Mouse (Mus musculus) brown adipose tissue, adult 24 weeks (tissue): ENCODE results near the gene Nqo2. TPM values are rescaled to one million over a fixed set of nuclear protein-coding genes. Genes with fewer than 3 reads are reported as not detected.
"Not testable (repeated sequence)": the region's sequence is repeated elsewhere in the genome, so short reads cannot be mapped to it uniquely, and the experiment has no call there.

Experiments
- H3K27ac ChIP-seq: fragments of 200-500 bp; replicated peaks from 2 replicates; pipeline ENCODE4 v1.5.1; 2012; ENCODE audit warnings: low read depth, mild to moderate bottlenecking, low read length
- H3K4me1 ChIP-seq: fragments of 200-500 bp; 2 replicates; pipeline ENCODE4 v1.6.1; 2012; ENCODE audit warnings: low read length, mixed read lengths; ENCODE audit not compliant: control insufficient read depth, insufficient read depth, insufficient read length
- H3K4me3 ChIP-seq: fragments of 200-500 bp; 2 replicates; pipeline ENCODE4 v1.5.1; 2012; ENCODE audit warnings: low read depth, mild to moderate bottlenecking, low read length, moderate library complexity; ENCODE audit not compliant: insufficient read depth
- polyA plus RNA-seq: library from polyadenylated mRNA; stranded (reverse); fragments of >200 nt; gene quantifications from 2 replicates; pipeline ENCODE4 v1.2.4, GENCODE M21; 2012; ENCODE audit not compliant: missing spikeins, insufficient read depth, insufficient read length

Nqo2 gene
- 33.8 and 34.4 TPM in 2 replicates for polyA plus RNA-seq

GRCm38 (mm10) chr13:33964206-33965046, at the start of gene Nqo2:
Gene Nqo2, plus strand, starts transcription at chr13:33964687.
- peak within 1 kb of the TSS; percentile 68 for H3K27ac ChIP-seq
- peak within 1 kb of the TSS; percentile 89 for H3K4me3 ChIP-seq
- peaks cover 2% of the 10 kb centered on the region; the same call in 1 of the 2 replicates for H3K4me1 ChIP-seq

- Histone ChIP-seq H3K4me1 (no peaks in the 10 kb centered on the region), H3K4me3 (no peak overlapping the region), H3K27ac (no peak overlapping the region)
Measured at GRCm38 (mm10) chr13:33921041-33921440, 43.4 kb upstream of the Nqo2 start.

GRCm38 (mm10) chr13:33921699-33922098, 42.8 kb upstream of the Nqo2 start:
- Histone ChIP-seq H3K4me3 (no peak overlapping the region), H3K4me1 (no peaks in the 10 kb centered on the region), H3K27ac (no peak overlapping the region)

GRCm38 (mm10) chr13:33930281-33930680, 34.2 kb upstream of the Nqo2 start:
- H3K27ac ChIP-seq, result no peak overlapping the region
- no peak overlapping the region for H3K4me3 ChIP-seq
- H3K4me1 ChIP-seq, result peaks cover 3% of the 10 kb centered on the region; the same call in 1 of the 2 replicates

- no peak overlapping the region for H3K4me3 ChIP-seq
- peaks cover 3% of the 10 kb centered on the region; the same call in 1 of the 2 replicates for H3K4me1 ChIP-seq
- no peak overlapping the region for H3K27ac ChIP-seq
Measured at GRCm38 (mm10) chr13:33930912-33931311, 33.6 kb upstream of the Nqo2 start.

GRCm38 (mm10) chr13:33934743-33935142, 29.7 kb upstream of the Nqo2 start:
- peaks cover 3% of the 10 kb centered on the region; the same call in 1 of the 2 replicates for H3K4me1 ChIP-seq
- peak overlapping the region; percentile 68 for H3K27ac ChIP-seq
- H3K4me3 ChIP-seq, result peak overlapping the region; percentile 86

GRCm38 (mm10) chr13:33935465-33936181, 28.9 kb upstream of the Nqo2 start:
- H3K27ac ChIP-seq, result peak overlapping the region; percentile 68
- H3K4me3 ChIP-seq, result peak overlapping the region; percentile 86
- H3K4me1 ChIP-seq, result peaks cover 3% of the 10 kb centered on the region; the same call in 1 of the 2 replicates

- H3K4me3 ChIP-seq, result no peak overlapping the region
- no peak overlapping the region for H3K27ac ChIP-seq
- no peaks in the 10 kb centered on the region for H3K4me1 ChIP-seq
Measured at GRCm38 (mm10) chr13:33937151-33937550, 27.3 kb upstream of the Nqo2 start.

GRCm38 (mm10) chr13:33937587-33937986, 26.9 kb upstream of the Nqo2 start:
- H3K4me3 ChIP-seq, H3K4me1 ChIP-seq, H3K27ac ChIP-seq: not testable (repeated sequence)

GRCm38 (mm10) chr13:33941288-33941808, 23.1 kb upstream of the Nqo2 start:
- no peaks in the 10 kb centered on the region for H3K4me1 ChIP-seq
- H3K4me3 ChIP-seq, result no peak overlapping the region
- no peak overlapping the region for H3K27ac ChIP-seq

GRCm38 (mm10) chr13:33942212-33942779, 22.2 kb upstream of the Nqo2 start:
- H3K4me3 ChIP-seq, result no peak overlapping the region
- no peaks in the 10 kb centered on the region for H3K4me1 ChIP-seq
- H3K27ac ChIP-seq, result no peak overlapping the region

GRCm38 (mm10) chr13:33951308-33952074, 13.0 kb upstream of the Nqo2 start:
- H3K4me1 ChIP-seq, result peaks cover 3% of the 10 kb centered on the region; the same call in 1 of the 2 replicates
- no peak overlapping the region for H3K27ac ChIP-seq
- H3K4me3 ChIP-seq, result no peak overlapping the region

- H3K4me1 ChIP-seq, result peaks cover 3% of the 10 kb centered on the region; the same call in 1 of the 2 replicates
- H3K4me3 ChIP-seq, result no peak overlapping the region
- no peak overlapping the region for H3K27ac ChIP-seq
Measured at GRCm38 (mm10) chr13:33952075-33952449, 12.4 kb upstream of the Nqo2 start.

GRCm38 (mm10) chr13:33952947-33953346, 11.5 kb upstream of the Nqo2 start:
- no peak overlapping the region for H3K27ac ChIP-seq
- no peak overlapping the region for H3K4me3 ChIP-seq
- peaks cover 3% of the 10 kb centered on the region; the same call in 1 of the 2 replicates for H3K4me1 ChIP-seq
